Mouse (Mus musculus) forebrain, embryonic 12.5 days (tissue): ENCODE data around the gene Slc25a39. TPM values are rescaled to one million over a fixed set of nuclear protein-coding genes. Genes with fewer than 3 reads are reported as not detected.

ENCODE experiments used
- ATAC-seq: fragments of 200-750 bp; cut with Nextera tagmentation; 2 replicates; pipeline ENCODE4 v1.8.0; 2017; ENCODE audit warnings: moderate TSS enrichment; ENCODE audit not compliant: low FRiP score
- H3K27ac ChIP-seq: fragments of 300-500 bp; sonication (generic); 2 replicates; pipeline ENCODE4 v1.5.1; 2016; ENCODE audit warnings: mild to moderate bottlenecking
- H3K27me3 ChIP-seq: fragments of 300-500 bp; sonication (generic); 2 replicates; pipeline ENCODE4 v1.6.1; 2016; ENCODE audit warnings: mild to moderate bottlenecking
- H3K36me3 ChIP-seq: fragments of 300-500 bp; sonication (generic); replicated peaks from 2 replicates; pipeline ENCODE4 v1.6.1; 2016; ENCODE audit warnings: mild to moderate bottlenecking
- H3K4me1 ChIP-seq: fragments of 300-500 bp; sonication (generic); 2 replicates; pipeline ENCODE4 v1.6.1; 2016
- H3K4me2 ChIP-seq: fragments of 300-500 bp; sonication (generic); 2 replicates; pipeline ENCODE4 v1.6.1; 2016; ENCODE audit warnings: mild to moderate bottlenecking, moderate library complexity
- H3K4me3 ChIP-seq: fragments of 300-500 bp; sonication (generic); replicated peaks from 2 replicates; pipeline ENCODE4 v1.5.1; 2016; ENCODE audit warnings: mild to moderate bottlenecking
- H3K9ac ChIP-seq: fragments of 300-500 bp; sonication (generic); 2 replicates; pipeline ENCODE4 v1.6.1; 2016; ENCODE audit warnings: mild to moderate bottlenecking
- H3K9me3 ChIP-seq: fragments of 300-500 bp; sonication (generic); 2 replicates; pipeline ENCODE4 v1.6.1; 2016
- WGBS: fragments of 180-500 bp; shearing (Covaris S2); methylation state at CpG from one replicate; pipeline ENCODE4 v1.1.7; 2016; 5-methylcytosine and 5-hydroxymethylcytosine counted together
- polyA plus RNA-seq: library from polyadenylated mRNA; unstranded; fragments of >200 nt; fragmentation: Nextera tagmentation; extraction: Ambion mirVana; gene quantifications from 2 replicates; pipeline ENCODE4 v1.2.1, GENCODE M21; 2016

The Slc25a39 gene
- polyA plus RNA-seq, 1 experiment from 2014 or later, result 173 TPM

- no peak for ATAC-seq
- Histone ChIP-seq H3K27me3 (0 out of 2 replicates have a peak, but pooled peaks cover 3% of the 10 kb centered on the region), H3K36me3 (no peaks in the 10 kb centered on the region), H3K27ac (no peak overlapping the region), H3K4me2 (no peak overlapping the region), H3K4me1 (no peaks in the 10 kb centered on the region), H3K4me3 (no peak overlapping the region), H3K9me3 (0 out of 2 replicates have a peak, but pooled peaks cover 5% of the 10 kb centered on the region), H3K9ac (no peak overlapping the region)
- WGBS, result 86% methylated on average over 1 of the region's 1 CpGs
These were observed 24.2 kb downstream of the Slc25a39 start for GRCm38 (mm10) chr11:102383365-102384136.

- H3K27ac ChIP-seq, result no peak overlapping the region
- no peaks in the 10 kb centered on the region for H3K36me3 ChIP-seq
- WGBS, result 87% methylated on average over 3 of the region's 3 CpGs
- H3K9me3 ChIP-seq, result 0 out of 2 replicates have a peak, but pooled peaks cover 6% of the 10 kb centered on the region
- no peak overlapping the region for H3K9ac ChIP-seq
- ATAC-seq, result no peak
- H3K4me1 ChIP-seq, result no peaks in the 10 kb centered on the region
- H3K4me2 ChIP-seq, result no peak overlapping the region
- no peak overlapping the region for H3K4me3 ChIP-seq
- H3K27me3 ChIP-seq, result 0 out of 2 replicates have a peak, but pooled peaks cover 3% of the 10 kb centered on the region
These were observed 25.0 kb downstream of the Slc25a39 start for GRCm38 (mm10) chr11:102382794-102383193.

- Histone ChIP-seq H3K27me3 (0 out of 2 replicates have a peak, but pooled peaks cover 3% of the 10 kb centered on the region), H3K27ac (no peak overlapping the region), H3K4me2 (no peak overlapping the region), H3K4me3 (no peak overlapping the region), H3K36me3 (no peaks in the 10 kb centered on the region), H3K9me3 (0 out of 2 replicates have a peak, but pooled peaks cover 6% of the 10 kb centered on the region), H3K4me1 (peaks cover 2% of the 10 kb centered on the region), H3K9ac (no peak overlapping the region)
- 55% methylated on average over 4 of the region's 4 CpGs for WGBS
- no peak for ATAC-seq
These were observed 26.2 kb downstream of the Slc25a39 start for GRCm38 (mm10) chr11:102381341-102382100.

GRCm38 (mm10) chr11:102380091-102380490 is 27.7 kb downstream of the Slc25a39 start:
- peaks cover 17% of the 10 kb centered on the region for H3K4me1 ChIP-seq
- no peaks in the 10 kb centered on the region for H3K36me3 ChIP-seq
- H3K27ac ChIP-seq, result no peak overlapping the region
- H3K4me3 ChIP-seq, result no peak overlapping the region
- no peak overlapping the region for H3K4me2 ChIP-seq
- 79% methylated on average over 5 of the region's 5 CpGs for WGBS
- H3K27me3 ChIP-seq, result 0 out of 2 replicates have a peak, but pooled peaks cover 3% of the 10 kb centered on the region
- no peak for ATAC-seq
- no peak overlapping the region for H3K9ac ChIP-seq
- 0 out of 2 replicates have a peak, but pooled peaks cover 6% of the 10 kb centered on the region for H3K9me3 ChIP-seq

GRCm38 (mm10) chr11:102377186-102377585 is 30.6 kb downstream of the Slc25a39 start:
- H3K27ac ChIP-seq, result no peak overlapping the region
- no peak overlapping the region for H3K9ac ChIP-seq
- H3K9me3 ChIP-seq, result 0 out of 2 replicates have a peak, but pooled peaks cover 6% of the 10 kb centered on the region
- no peak overlapping the region for H3K4me3 ChIP-seq
- no peaks in the 10 kb centered on the region for H3K36me3 ChIP-seq
- ATAC-seq, result no peak
- H3K27me3 ChIP-seq, result peaks cover 12% of the 10 kb centered on the region; the same call in 1 of the 2 replicates
- H3K4me1 ChIP-seq, result peaks cover 17% of the 10 kb centered on the region
- no peak overlapping the region for H3K4me2 ChIP-seq
- 67% methylated on average over 12 of the region's 12 CpGs for WGBS

- H3K4me2 ChIP-seq, result peak overlapping the region; percentile 50
- H3K27ac ChIP-seq, result peak overlapping the region; percentile 36; the same call in 1 of the 2 replicates
These were observed 31.4 kb downstream of the Slc25a39 start for GRCm38 (mm10) chr11:102376196-102376835.

GRCm38 (mm10) chr11:102375196-102376173 is 32.3 kb downstream of the Slc25a39 start:
- Histone ChIP-seq H3K27me3 (peaks cover 12% of the 10 kb centered on the region; the same call in 1 of the 2 replicates), H3K9ac (peak overlapping the region; percentile 33), H3K4me1 (peaks cover 17% of the 10 kb centered on the region), H3K4me3 (peak overlapping the region; percentile 24), H3K27ac (peak overlapping the region; percentile 36; the same call in 1 of the 2 replicates), H3K4me2 (peak overlapping the region; percentile 50), H3K9me3 (0 out of 2 replicates have a peak, but pooled peaks cover 6% of the 10 kb centered on the region), H3K36me3 (no peaks in the 10 kb centered on the region)
- 8% methylated on average over 23 of the region's 23 CpGs for WGBS
- peak; percentile 60; the same call in 1 of the 2 replicates for ATAC-seq

More at GRCm38 (mm10) chr11:102376196-102376835, 31.4 kb downstream of the Slc25a39 start:
- Histone ChIP-seq H3K9me3 (0 out of 2 replicates have a peak, but pooled peaks cover 6% of the 10 kb centered on the region), H3K4me1 (peaks cover 17% of the 10 kb centered on the region), H3K36me3 (no peaks in the 10 kb centered on the region), H3K27me3 (peaks cover 15% of the 10 kb centered on the region; the same call in 1 of the 2 replicates), H3K4me3 (peak overlapping the region; percentile 24; the same call in 1 of the 2 replicates), H3K9ac (peak overlapping the region; percentile 33; the same call in 1 of the 2 replicates)
- no peak for ATAC-seq
- 14% methylated on average over 8 of the region's 8 CpGs for WGBS

GRCm38 (mm10) chr11:102374108-102374725 is 33.5 kb downstream of the Slc25a39 start:
- no peak overlapping the region for H3K9ac ChIP-seq

GRCm38 (mm10) chr11:102373646-102374045 is 34.1 kb downstream of the Slc25a39 start:
- 25% methylated on average over 2 of the region's 2 CpGs for WGBS
- no peak overlapping the region for H3K9ac ChIP-seq
- H3K36me3 ChIP-seq, result no peaks in the 10 kb centered on the region
- peaks cover 17% of the 10 kb centered on the region for H3K4me1 ChIP-seq
- H3K4me3 ChIP-seq, result no peak overlapping the region
- peaks cover 12% of the 10 kb centered on the region; the same call in 1 of the 2 replicates for H3K27me3 ChIP-seq
- H3K9me3 ChIP-seq, result 0 out of 2 replicates have a peak, but pooled peaks cover 2% of the 10 kb centered on the region
- H3K27ac ChIP-seq, result peak overlapping the region; percentile 25; the same call in 1 of the 2 replicates
- H3K4me2 ChIP-seq, result no peak overlapping the region
- ATAC-seq, result no peak

More at GRCm38 (mm10) chr11:102374108-102374725, 33.5 kb downstream of the Slc25a39 start:
- WGBS, result 82% methylated on average over 7 of the region's 7 CpGs
- Histone ChIP-seq H3K9me3 (0 out of 2 replicates have a peak, but pooled peaks cover 6% of the 10 kb centered on the region), H3K4me3 (no peak overlapping the region), H3K27ac (no peak overlapping the region), H3K4me1 (peaks cover 17% of the 10 kb centered on the region), H3K36me3 (no peaks in the 10 kb centered on the region), H3K4me2 (no peak overlapping the region), H3K27me3 (peaks cover 12% of the 10 kb centered on the region; the same call in 1 of the 2 replicates)
- no peak for ATAC-seq

GRCm38 (mm10) chr11:102372936-102373335 is 34.8 kb downstream of the Slc25a39 start:
- peaks cover 12% of the 10 kb centered on the region; the same call in 1 of the 2 replicates for H3K27me3 ChIP-seq
- H3K9me3 ChIP-seq, result no peaks in the 10 kb centered on the region
- no peak overlapping the region for H3K4me2 ChIP-seq
- no peak for ATAC-seq
- 51% methylated on average over 14 of the region's 14 CpGs for WGBS
- H3K9ac ChIP-seq, result no peak overlapping the region
- no peak overlapping the region for H3K4me3 ChIP-seq
- H3K27ac ChIP-seq, result peak overlapping the region; percentile 25; the same call in 1 of the 2 replicates
- H3K36me3 ChIP-seq, result no peaks in the 10 kb centered on the region
- H3K4me1 ChIP-seq, result peaks cover 17% of the 10 kb centered on the region
